Comparison of ENCODE assay signal across 26 mouse cellular contexts in genomic region chr4:102456426-102456825, GRCm38 (mm10).
DNase-seq lines count a peak whose midpoint lies in the region; ATAC-seq and TF ChIP-seq lines count a peak whose summit lies in the region.
"Had no signal": no experiment of that assay in that cellular context is flagged by ENCODE, and none has a peak within 500 bp of the region (broad histone marks: within the 10 kb centered on the region; RNA-seq: fewer than 3 reads in every experiment).

No protein-coding gene starts in this region.

- DNase-seq in kidney, adult 18-20 months: peak; percentile 10
- no peak for DNase-seq in kidney, postnatal 10 days
- peak; percentile 61 for DNase-seq in kidney, adult 9 months
- peak; percentile 44 for DNase-seq in kidney, postnatal 0 days (ENCODE audit: low spot score)
- DNase-seq: adrenal gland, postnatal 10 days; adrenal gland, postnatal 36 days; B cell, adult 2 months; cerebellum, adult 18-20 months; cerebellum, adult 9-10 months; cerebellum, postnatal 25 days; gastrocnemius, postnatal 25 days; heart, adult 18-20 months; heart, postnatal 10 days; heart, postnatal 36 days had no signal

- H3K27me3 ChIP-seq in kidney, postnatal 0 days (ENCODE audit: insufficient read depth, low read length): no peaks in the 10 kb centered on the region
- H3K27me3 ChIP-seq in forebrain, embryonic 16.5 days (replicated peaks; ENCODE audit: control insufficient read depth, insufficient read depth, low read length): no peaks in the 10 kb centered on the region
- H3K27me3 ChIP-seq: embryonic facial prominence, embryonic 12.5 days; embryonic facial prominence, embryonic 15.5 days; heart, embryonic 12.5 days; heart, embryonic 15.5 days; hindbrain, embryonic 13.5 days; Patski had no signal

- no peak for ATAC-seq in kidney, postnatal 0 days (replicated peaks; ENCODE audit: low FRiP score, low read depth)
- ATAC-seq in monocyte, adult 5-6 weeks (replicated peaks; ENCODE audit: insufficient number of reproducible peaks, low FRiP score, low TSS enrichment, poor library complexity, severe bottlenecking): no peak
- no peak for ATAC-seq in forebrain, embryonic 16.5 days
- ATAC-seq: forebrain, embryonic 14.5 days; hindbrain, embryonic 16.5 days; Patski had no signal

- no peak overlapping the region for H3K4me3 ChIP-seq in kidney, postnatal 0 days (replicated peaks; ENCODE audit: low read depth, low read length)
- no peak overlapping the region for H3K4me3 ChIP-seq in forebrain, embryonic 16.5 days (replicated peaks; ENCODE audit: low read length)
- H3K4me3 ChIP-seq: embryonic facial prominence, embryonic 12.5 days; embryonic facial prominence, embryonic 15.5 days; heart, embryonic 12.5 days; heart, embryonic 15.5 days; hindbrain, embryonic 10.5 days; hindbrain, embryonic 13.5 days had no signal

- H3K36me3 ChIP-seq in kidney, postnatal 0 days (ENCODE audit: insufficient read depth, low read length): no peaks in the 10 kb centered on the region
- no peaks in the 10 kb centered on the region for H3K36me3 ChIP-seq in forebrain, embryonic 16.5 days (ENCODE audit: control insufficient read depth, insufficient read depth)
- H3K36me3 ChIP-seq: embryonic facial prominence, embryonic 12.5 days; embryonic facial prominence, embryonic 15.5 days; G1E; heart, embryonic 12.5 days; heart, embryonic 15.5 days; hindbrain, embryonic 10.5 days; hindbrain, embryonic 13.5 days had no signal

- no peaks in the 10 kb centered on the region for H3K4me1 ChIP-seq in kidney, postnatal 0 days (replicated peaks; ENCODE audit: insufficient read depth, low read length)
- no peaks in the 10 kb centered on the region for H3K4me1 ChIP-seq in forebrain, embryonic 16.5 days (replicated peaks; ENCODE audit: control insufficient read depth, insufficient read depth, low read length)
- H3K4me1 ChIP-seq: embryonic facial prominence, embryonic 12.5 days; embryonic facial prominence, embryonic 15.5 days; heart, embryonic 15.5 days; hindbrain, embryonic 10.5 days; hindbrain, embryonic 13.5 days had no signal

- H3K9ac ChIP-seq in kidney, postnatal 0 days (ENCODE audit: low read depth, low read length): no peak overlapping the region
- H3K9ac ChIP-seq in forebrain, embryonic 16.5 days (replicated peaks; ENCODE audit: low read depth, low read length): no peak overlapping the region
- H3K9ac ChIP-seq: embryonic facial prominence, embryonic 12.5 days; embryonic facial prominence, embryonic 15.5 days; heart, embryonic 12.5 days; heart, embryonic 15.5 days; hindbrain, embryonic 13.5 days had no signal

- no peak for TF ChIP-seq CTCF in kidney, postnatal 0 days (IDR thresholded peaks at IDR 0.05; ENCODE audit: low read depth)

- H3K9me3 ChIP-seq in kidney, postnatal 0 days (replicated peaks; ENCODE audit: low read length): no peaks in the 10 kb centered on the region
- no peaks in the 10 kb centered on the region for H3K9me3 ChIP-seq in forebrain, embryonic 16.5 days (ENCODE audit: control insufficient read depth, low read length)
- H3K9me3 ChIP-seq: embryonic facial prominence, embryonic 12.5 days; embryonic facial prominence, embryonic 15.5 days; heart, embryonic 12.5 days; heart, embryonic 15.5 days; hindbrain, embryonic 10.5 days; hindbrain, embryonic 13.5 days had no signal

- no peak overlapping the region for H3K4me2 ChIP-seq in kidney, postnatal 0 days (ENCODE audit: low read length)
- H3K4me2 ChIP-seq in forebrain, embryonic 16.5 days (ENCODE audit: low read length): no peak overlapping the region
- H3K4me2 ChIP-seq: embryonic facial prominence, embryonic 12.5 days; embryonic facial prominence, embryonic 15.5 days; heart, embryonic 12.5 days; heart, embryonic 15.5 days; hindbrain, embryonic 13.5 days had no signal

- H3K27ac ChIP-seq in kidney, postnatal 0 days: no peak overlapping the region
- no peak overlapping the region for H3K27ac ChIP-seq in forebrain, embryonic 16.5 days (ENCODE audit: low read length)
- H3K27ac ChIP-seq: embryonic facial prominence, embryonic 12.5 days; embryonic facial prominence, embryonic 15.5 days; heart, embryonic 15.5 days; hindbrain, embryonic 10.5 days; hindbrain, embryonic 13.5 days had no signal

- WGBS in kidney, postnatal 0 days: 48% methylated on average over 3 of the region's 3 CpGs
- WGBS in forebrain, embryonic 16.5 days: 63% methylated on average over 3 of the region's 3 CpGs
